Mouse (Mus musculus) Patski (cell line): Measurements from ENCODE around the gene Fbxo30. TPM values are rescaled to one million over a fixed set of nuclear protein-coding genes. Genes with fewer than 3 reads are reported as not detected.
A peak's percentile ranks its signal among the peaks of the same experiment; 100 is the strongest.

Experiments used
- ATAC-seq: fragments of 100-300 bp; one replicate; pipeline ENCODE4 v1.8.0; 2021
- CTCF ChIA-PET: fragments of 350-600 bp; sonication (Branson Sonifier 250); formaldehyde crosslinking; loops from one replicate; lab custom pipeline; 2022; ENCODE audit warnings: inconsistent platforms; lab: Charles Lee
- POLR2A ChIA-PET: fragments of 350-600 bp; sonication (Branson Sonifier 250); formaldehyde crosslinking; loops from one replicate; lab custom pipeline; 2022; ENCODE audit warnings: antibody characterized with exemption, inconsistent platforms; lab: Charles Lee
- DNase-seq: peaks from one replicate; pipeline ENCODE4 v3.0.0-alpha.2; 2011; ENCODE audit warnings: low read depth, low spot score
- H3K27me3 ChIP-seq: fragments of 371-371 bp; one replicate; pipeline ENCODE4 v1.5.1; 2021
- CTCF ChIP-seq: fragments of 100-300 bp; IDR thresholded peaks from one replicate; pipeline ENCODE4 v1.5.1; 2021
- in situ Hi-C: fragments of 300-500 bp; cut with MboI; formaldehyde crosslinking; loops from 3 replicates; pipeline ENCODE4 v1.11.1; 2018; ENCODE audit warnings: low pct_unique_long_range_greater_than_20kb, mixed read lengths
- polyA plus RNA-seq: library from polyadenylated mRNA; unstranded; gene quantifications from one replicate; pipeline ENCODE4 v1.2.3, GENCODE M21; 2021

Gene Fbxo30
- polyA plus RNA-seq, 1 experiment from 2014 or later = 21.3 TPM

DNA sequence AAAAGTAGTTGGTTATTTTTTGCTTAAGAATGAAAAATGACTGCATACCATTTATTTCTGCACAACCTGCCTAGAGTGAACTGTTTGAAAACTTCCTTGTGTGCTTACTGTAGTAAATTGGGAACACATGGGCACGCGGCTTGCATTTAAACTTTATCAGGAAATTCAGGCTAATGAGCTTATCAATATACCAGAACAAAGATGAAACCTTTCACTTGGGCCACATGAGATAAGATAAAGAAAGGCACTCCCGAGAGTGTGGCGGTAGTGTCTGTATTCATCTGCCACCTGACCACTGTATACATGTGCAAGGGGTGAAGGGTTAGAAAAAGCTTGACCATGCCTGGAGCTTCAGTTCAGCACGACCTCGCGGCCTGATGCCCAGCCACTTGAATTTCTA is 41.2 kb downstream of the Fbxo30 start:
- ATAC-seq (no peak), DNase-seq (no peak)
- ChIA-PET POLR2A (no interaction called here), CTCF (interaction anchor here (0.9 to 1.6 kb wide), 5 partner anchors 12 to 36 kb away, joined by 3 to 4 read pairs (median 3); no protein-coding TSS in a partner anchor)
- in situ Hi-C loops = no loop called here
- no peaks in the 10 kb centered on the region for H3K27me3 ChIP-seq
- TF ChIP-seq CTCF = no peak

DNA sequence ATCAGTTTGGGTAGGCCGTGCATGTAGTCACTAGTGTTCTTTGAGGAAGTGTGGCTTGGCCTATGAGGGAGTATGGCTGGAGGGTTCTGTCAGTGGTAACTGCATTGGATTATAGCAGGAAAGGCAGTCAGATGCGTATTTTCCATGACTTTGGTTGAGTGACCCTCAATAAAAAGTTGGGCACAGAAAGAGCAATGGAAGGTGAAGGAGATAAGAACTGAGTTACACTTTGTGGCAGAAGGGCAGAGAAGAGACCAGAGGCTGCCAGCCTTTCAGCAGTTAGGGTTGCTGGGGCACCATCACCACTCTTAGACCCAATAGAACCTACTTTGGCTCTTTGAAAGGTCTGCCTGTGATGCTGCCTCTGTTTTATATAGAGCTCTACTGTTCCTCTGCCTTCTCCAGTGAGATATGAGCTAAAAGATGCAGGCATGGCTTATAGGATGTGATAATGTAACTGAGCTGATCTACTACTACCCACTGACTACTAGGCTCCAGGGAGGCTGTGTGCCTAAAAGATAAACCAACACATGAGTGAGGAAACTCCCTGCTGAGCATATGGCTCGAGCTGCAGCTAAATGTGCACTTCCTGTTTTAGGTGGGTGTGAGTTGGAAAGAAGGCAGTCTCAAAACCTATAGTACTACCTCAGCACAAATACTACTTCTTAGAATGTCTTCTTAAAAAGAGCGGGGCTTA is 42.2 kb downstream of the Fbxo30 start:
- ChIA-PET POLR2A (no interaction called here), CTCF (interaction anchor here (1.6 kb wide), 1 partner anchor 37 kb away, joined by 4 read pairs; no protein-coding TSS in a partner anchor)
- no peak for DNase-seq
- no peak for ATAC-seq
- in situ Hi-C loops = no loop called here
- no peaks in the 10 kb centered on the region for H3K27me3 ChIP-seq
- no peak for TF ChIP-seq CTCF

DNA sequence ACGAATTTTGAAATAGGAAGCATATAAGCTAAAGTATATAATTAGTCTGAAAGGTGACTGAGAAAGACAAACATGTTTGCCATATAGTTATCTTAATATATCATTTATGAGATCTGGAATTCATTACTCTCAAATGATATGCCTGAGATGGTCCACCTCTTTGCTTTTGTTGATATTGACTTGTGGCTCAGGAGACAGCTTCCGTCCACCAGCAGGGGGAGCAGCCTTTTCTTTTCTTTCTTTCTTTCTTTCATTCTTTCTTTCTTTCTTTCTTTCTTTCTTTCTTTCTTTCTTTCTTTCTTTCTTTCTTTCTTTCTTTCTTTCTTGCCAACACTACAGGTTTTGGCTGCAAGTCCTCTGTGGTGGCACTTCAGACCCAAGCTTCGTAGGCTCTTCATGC is 45.4 kb downstream of the Fbxo30 start:
- no peak for ATAC-seq
- ChIA-PET POLR2A (interaction anchor here (0.5 kb wide), 1 partner anchor 98 kb away, joined by 4 read pairs; no protein-coding TSS in a partner anchor), CTCF (interaction anchor here (1.1 to 3.2 kb wide), 7 partner anchors 10 to 100 kb away, joined by 3 to 13 read pairs (median 5); partner anchors contain the start of gene Epm2a)
- in situ Hi-C loops = no loop called here
- no peaks in the 10 kb centered on the region for H3K27me3 ChIP-seq
- DNase-seq = no peak
- peak; percentile 59 for TF ChIP-seq CTCF

DNA sequence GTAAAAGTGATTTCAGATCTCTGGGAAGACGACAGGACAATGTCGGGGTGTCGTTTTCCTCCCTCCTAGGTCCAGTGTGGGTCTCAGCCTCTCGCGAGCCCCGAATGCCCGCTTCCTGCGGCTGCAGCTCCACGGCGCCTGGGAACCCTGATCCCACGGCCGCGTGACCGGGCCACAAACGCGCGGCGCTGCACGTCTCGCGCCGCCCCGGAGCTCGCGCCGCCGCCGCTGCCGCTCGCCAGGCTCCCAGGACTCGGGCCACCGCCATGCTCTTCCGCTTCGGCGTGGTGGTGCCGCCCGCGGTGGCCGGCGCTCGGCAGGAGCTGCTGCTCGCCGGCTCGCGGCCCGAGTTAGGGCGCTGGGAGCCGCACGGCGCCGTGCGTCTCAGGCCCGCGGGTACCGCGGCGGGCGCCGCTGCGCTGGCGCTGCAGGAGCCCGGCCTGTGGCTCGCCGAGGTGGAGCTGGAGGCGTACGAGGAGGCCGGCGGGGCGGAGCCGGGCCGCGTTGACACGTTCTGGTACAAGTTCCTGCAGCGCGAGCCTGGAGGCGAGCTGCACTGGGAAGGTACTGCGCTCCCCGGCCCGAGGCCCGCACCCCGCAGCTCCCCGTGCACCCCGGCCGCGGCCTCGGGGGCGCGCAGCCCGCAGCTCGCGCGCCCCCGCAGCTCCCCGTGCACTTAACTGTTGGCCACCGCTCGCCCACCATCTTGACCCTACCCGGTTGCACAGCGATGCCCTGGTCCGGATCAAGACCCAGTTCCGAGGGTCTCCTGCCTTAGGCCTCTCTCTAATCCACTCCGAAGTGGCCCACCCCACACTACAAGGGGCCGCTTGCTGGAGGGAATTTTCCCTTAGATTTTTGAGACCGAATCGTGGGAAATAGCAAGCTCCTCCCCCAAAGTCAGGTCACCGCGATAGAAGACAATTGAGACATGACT is 62.3 kb downstream of the Fbxo30 start, which contains the start of gene Epm2a:
Gene Epm2a (plus strand): TSS at position 200 of the 937 bp plus-strand sequence.
- ATAC-seq (peak; percentile 96), DNase-seq (peak; percentile 22)
- in situ Hi-C loops = no loop called here
- ChIA-PET POLR2A (no interaction called here), CTCF (interaction anchor here (0.9 to 3.5 kb wide), 5 partner anchors 12 to 37 kb away, joined by 3 to 13 read pairs (median 4); no protein-coding TSS in a partner anchor)
- no peaks in the 10 kb centered on the region for H3K27me3 ChIP-seq
- TF ChIP-seq CTCF = no peak

DNA sequence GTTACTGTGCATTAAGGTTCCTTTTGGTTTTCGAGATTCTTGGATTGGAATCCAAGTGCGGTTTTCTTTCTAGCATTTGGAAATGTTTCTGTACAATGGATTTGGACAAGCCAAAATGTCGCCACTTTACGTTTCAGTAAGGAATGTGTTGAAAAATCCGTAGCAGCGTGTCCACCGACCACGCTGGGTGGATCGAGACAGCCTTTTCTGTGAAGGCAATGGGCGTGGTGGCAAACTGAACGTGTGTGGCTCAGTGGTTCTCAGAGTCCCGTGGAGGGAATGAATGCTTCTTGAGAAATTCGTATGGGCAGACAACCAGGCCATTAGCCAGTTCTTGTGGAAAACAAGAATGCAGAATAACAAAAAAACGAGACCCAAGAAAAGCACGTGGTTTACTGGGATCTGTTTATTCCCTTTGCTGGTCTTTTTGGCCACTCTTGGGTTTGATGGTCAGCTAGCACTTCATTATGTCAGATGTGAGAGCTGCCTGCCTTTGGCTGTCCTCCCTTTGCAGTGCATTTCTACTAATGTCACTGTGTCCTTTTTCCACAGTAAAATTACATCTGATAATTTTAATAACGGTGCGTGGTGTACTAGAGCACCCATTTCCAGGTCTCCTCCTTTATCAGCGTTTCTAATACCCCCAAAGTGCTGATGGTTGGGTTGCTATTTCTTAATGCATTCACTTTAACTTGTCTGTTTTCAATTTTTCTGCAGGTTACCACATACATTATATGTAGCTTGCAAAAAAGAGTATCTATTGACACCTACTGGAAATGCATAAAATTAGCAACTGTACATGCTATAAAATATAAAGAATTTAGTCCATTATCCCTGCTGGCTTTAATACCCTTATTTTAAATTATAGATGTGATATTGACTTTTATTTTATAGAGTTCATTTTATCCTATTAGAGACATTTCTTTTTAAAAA is 63.7 kb downstream of the Fbxo30 start:
- peak; percentile 8 for TF ChIP-seq CTCF
- ATAC-seq (no peak), DNase-seq (no peak)
- no peaks in the 10 kb centered on the region for H3K27me3 ChIP-seq
- in situ Hi-C loops = no loop called here
- ChIA-PET CTCF (interaction anchor here (0.9 to 3.5 kb wide), 4 partner anchors 18 to 38 kb away, joined by 3 to 13 read pairs (median 4); no protein-coding TSS in a partner anchor), POLR2A (interaction anchor here (0.6 kb wide), 1 partner anchor 52 kb away, joined by 3 read pairs; no protein-coding TSS in a partner anchor)

Other genes starting within 250 kb of the Fbxo30 start
- gene Grm1, start 199.0 kb upstream of the Fbxo30 start, polyA plus RNA-seq = not detected
- 13.7 TPM for gene Shprh, start 131.9 kb upstream of the Fbxo30 start, polyA plus RNA-seq
- gene Epm2a, start 62.1 kb downstream of the Fbxo30 start, polyA plus RNA-seq = 3.2 TPM